Mouse (Mus musculus): Measurements from ENCODE around the gene Nol6. TPM values are rescaled to one million over a fixed set of nuclear protein-coding genes. Genes with fewer than 3 reads are reported as not detected.

Gene Nol6
- polyA plus RNA-seq, 1 experiment from 2014 or later = 18.6 TPM

- Histone ChIP-seq H3K27me3 (ENCODE audit: control insufficient read depth, insufficient read depth, low read length) (no peaks in the 10 kb centered on the region), H3K4me1 (ENCODE audit: control insufficient read depth, insufficient read depth, low read length) (no peaks in the 10 kb centered on the region), H3K9ac (replicated peaks; ENCODE audit: low read length) (no peak overlapping the region), H3K36me3 (replicated peaks; ENCODE audit: control insufficient read depth, insufficient read depth, low read depth, low read length) (peaks cover 8% of the 10 kb centered on the region), H3K4me3 (ENCODE audit: low read depth, low read length) (no peak overlapping the region), H3K9me3 (replicated peaks; ENCODE audit: control insufficient read depth, low read length) (no peaks in the 10 kb centered on the region), H3K27ac (replicated peaks; ENCODE audit: low read depth, low read length) (no peak overlapping the region), H3K4me2 (ENCODE audit: low read depth, low read length) (no peak overlapping the region)
- WGBS = 94% methylated on average over 15 of the region's 15 CpGs
- ATAC-seq (replicated peaks; ENCODE audit: insufficient number of reproducible peaks, low FRiP score, low TSS enrichment, low read depth) = no peak
- no peak for DNase-seq (ENCODE audit: low spot score)
Measured at GRCm38 (mm10) chr4:41115793-41116192, 8.5 kb downstream of the Nol6 start.

GRCm38 (mm10) chr4:41115074-41115473 lies 9.2 kb downstream of the Nol6 start:
- WGBS = 48% methylated on average over 6 of the region's 6 CpGs
- ATAC-seq (replicated peaks; ENCODE audit: insufficient number of reproducible peaks, low FRiP score, low TSS enrichment, low read depth) = no peak
- no peak for DNase-seq (ENCODE audit: low spot score)
- Histone ChIP-seq H3K27ac (replicated peaks; ENCODE audit: low read depth, low read length) (no peak overlapping the region), H3K4me3 (ENCODE audit: low read depth, low read length) (no peak overlapping the region), H3K36me3 (replicated peaks; ENCODE audit: control insufficient read depth, insufficient read depth, low read depth, low read length) (peaks cover 8% of the 10 kb centered on the region), H3K4me1 (ENCODE audit: control insufficient read depth, insufficient read depth, low read length) (no peaks in the 10 kb centered on the region), H3K4me2 (ENCODE audit: low read depth, low read length) (no peak overlapping the region), H3K27me3 (ENCODE audit: control insufficient read depth, insufficient read depth, low read length) (no peaks in the 10 kb centered on the region), H3K9me3 (replicated peaks; ENCODE audit: control insufficient read depth, low read length) (no peaks in the 10 kb centered on the region), H3K9ac (replicated peaks; ENCODE audit: low read length) (no peak overlapping the region)

DNA sequence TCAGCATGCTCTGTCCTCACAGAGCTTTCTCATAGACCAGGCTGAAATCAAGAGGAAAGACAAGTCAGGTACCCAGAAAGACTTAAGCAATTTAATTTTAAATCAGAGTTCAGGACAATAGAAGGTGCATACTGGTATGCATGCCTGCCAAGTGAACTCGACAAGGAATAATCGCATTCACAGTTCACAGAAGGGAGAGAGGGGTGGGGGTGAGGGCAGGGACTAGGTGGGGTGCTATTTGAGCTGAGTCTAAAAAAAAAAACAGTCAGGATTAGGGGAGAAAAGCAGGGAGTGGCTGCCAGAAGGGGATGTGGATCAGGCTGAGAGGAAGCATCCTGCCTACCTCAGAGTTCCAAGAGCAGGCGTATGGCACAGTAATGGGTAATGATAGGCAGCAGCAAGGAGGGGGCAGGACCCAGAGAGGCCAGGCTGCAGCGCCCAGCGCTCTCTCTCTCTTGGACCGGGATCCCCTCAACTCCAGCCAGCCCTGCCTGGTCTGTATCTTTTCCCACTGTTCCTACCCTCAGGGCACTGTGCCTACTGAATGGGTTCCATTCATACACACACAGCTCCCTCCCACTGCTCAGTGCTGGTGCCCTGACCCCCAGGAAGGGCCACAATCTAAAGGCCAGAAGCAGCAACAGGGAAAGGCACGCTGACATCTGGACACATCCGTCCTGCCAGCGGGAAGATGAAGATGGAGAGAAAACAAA lies 9.7 kb downstream of the Nol6 start:
- DNase-seq (ENCODE audit: low spot score) (no peak), ATAC-seq (replicated peaks; ENCODE audit: insufficient number of reproducible peaks, low FRiP score, low TSS enrichment, low read depth) (no peak)
- 43% methylated on average over 9 of the region's 9 CpGs for WGBS
- no peak overlapping the region for H3K9ac ChIP-seq (replicated peaks; ENCODE audit: low read length)
- H3K9me3 ChIP-seq (replicated peaks; ENCODE audit: control insufficient read depth, low read length) = no peaks in the 10 kb centered on the region
- H3K27ac ChIP-seq (replicated peaks; ENCODE audit: low read depth, low read length) = no peak overlapping the region
- no peak overlapping the region for H3K4me2 ChIP-seq (ENCODE audit: low read depth, low read length)
- H3K4me3 ChIP-seq (ENCODE audit: low read depth, low read length) = no peak overlapping the region
- H3K36me3 ChIP-seq (replicated peaks; ENCODE audit: control insufficient read depth, insufficient read depth, low read depth, low read length) = peaks cover 5% of the 10 kb centered on the region
- no peaks in the 10 kb centered on the region for H3K27me3 ChIP-seq (ENCODE audit: control insufficient read depth, insufficient read depth, low read length)
- no peaks in the 10 kb centered on the region for H3K4me1 ChIP-seq (ENCODE audit: control insufficient read depth, insufficient read depth, low read length)

GRCm38 (mm10) chr4:41108717-41109425 lies 15.4 kb downstream of the Nol6 start:
- H3K36me3 ChIP-seq (replicated peaks; ENCODE audit: control insufficient read depth, insufficient read depth, low read depth, low read length) = no peaks in the 10 kb centered on the region
- DNase-seq (ENCODE audit: low spot score) (no peak), ATAC-seq (replicated peaks; ENCODE audit: insufficient number of reproducible peaks, low FRiP score, low TSS enrichment, low read depth) (no peak)
- no peak overlapping the region for H3K4me3 ChIP-seq (ENCODE audit: low read depth, low read length)
- no peaks in the 10 kb centered on the region for H3K4me1 ChIP-seq (ENCODE audit: control insufficient read depth, insufficient read depth, low read length)
- no peaks in the 10 kb centered on the region for H3K27me3 ChIP-seq (ENCODE audit: control insufficient read depth, insufficient read depth, low read length)
- 81% methylated on average over 10 of the region's 10 CpGs for WGBS
- no peak overlapping the region for H3K27ac ChIP-seq (replicated peaks; ENCODE audit: low read depth, low read length)
- no peak overlapping the region for H3K9ac ChIP-seq (replicated peaks; ENCODE audit: low read length)
- no peaks in the 10 kb centered on the region for H3K9me3 ChIP-seq (replicated peaks; ENCODE audit: control insufficient read depth, low read length)
- H3K4me2 ChIP-seq (ENCODE audit: low read depth, low read length) = no peak overlapping the region

GRCm38 (mm10) chr4:41107440-41107839 lies 16.8 kb downstream of the Nol6 start:
- Histone ChIP-seq H3K4me2 (ENCODE audit: low read depth, low read length) (no peak overlapping the region), H3K36me3 (replicated peaks; ENCODE audit: control insufficient read depth, insufficient read depth, low read depth, low read length) (no peaks in the 10 kb centered on the region), H3K9ac (replicated peaks; ENCODE audit: low read length) (no peak overlapping the region), H3K4me1 (ENCODE audit: control insufficient read depth, insufficient read depth, low read length) (no peaks in the 10 kb centered on the region), H3K27me3 (ENCODE audit: control insufficient read depth, insufficient read depth, low read length) (no peaks in the 10 kb centered on the region), H3K27ac (replicated peaks; ENCODE audit: low read depth, low read length) (no peak overlapping the region), H3K4me3 (ENCODE audit: low read depth, low read length) (no peak overlapping the region), H3K9me3 (replicated peaks; ENCODE audit: control insufficient read depth, low read length) (no peaks in the 10 kb centered on the region)
- WGBS = 74% methylated on average over 4 of the region's 4 CpGs
- DNase-seq (ENCODE audit: low spot score) (no peak), ATAC-seq (replicated peaks; ENCODE audit: insufficient number of reproducible peaks, low FRiP score, low TSS enrichment, low read depth) (no peak)

GRCm38 (mm10) chr4:41102901-41103300 lies 21.4 kb downstream of the Nol6 start:
- Histone ChIP-seq H3K36me3 (replicated peaks; ENCODE audit: control insufficient read depth, insufficient read depth, low read depth, low read length) (no peaks in the 10 kb centered on the region), H3K4me2 (ENCODE audit: low read depth, low read length) (no peak overlapping the region), H3K9ac (replicated peaks; ENCODE audit: low read length) (no peak overlapping the region), H3K9me3 (replicated peaks; ENCODE audit: control insufficient read depth, low read length) (no peaks in the 10 kb centered on the region), H3K4me3 (ENCODE audit: low read depth, low read length) (no peak overlapping the region), H3K4me1 (ENCODE audit: control insufficient read depth, insufficient read depth, low read length) (no peaks in the 10 kb centered on the region; the same call in 1 of the 2 replicates), H3K27ac (replicated peaks; ENCODE audit: low read depth, low read length) (no peak overlapping the region), H3K27me3 (ENCODE audit: control insufficient read depth, insufficient read depth, low read length) (peaks cover 5% of the 10 kb centered on the region)
- no peak for ATAC-seq (replicated peaks; ENCODE audit: insufficient number of reproducible peaks, low FRiP score, low TSS enrichment, low read depth)
- DNase-seq (ENCODE audit: low spot score) = no peak

DNA sequence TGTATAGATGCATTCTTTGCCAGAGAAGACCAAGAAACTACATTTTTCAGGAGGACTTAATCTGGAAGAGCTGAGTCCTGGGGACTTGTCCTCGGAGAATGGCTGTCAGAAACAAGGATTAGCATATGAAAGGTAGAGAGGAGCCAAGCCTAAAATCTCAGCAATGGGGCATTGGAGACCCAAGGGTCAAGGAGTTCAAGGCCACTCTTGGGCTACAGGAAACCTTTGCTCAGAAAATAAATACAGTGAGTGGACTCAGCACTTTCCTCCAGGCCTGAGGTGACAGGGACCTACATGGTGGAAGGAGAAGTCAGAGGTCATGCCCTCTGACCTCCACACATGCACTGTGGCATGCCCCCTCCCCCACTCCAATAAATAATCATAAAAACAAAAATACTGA lies 23.3 kb downstream of the Nol6 start:
- no peaks in the 10 kb centered on the region for H3K36me3 ChIP-seq (replicated peaks; ENCODE audit: control insufficient read depth, insufficient read depth, low read depth, low read length)
- 32% methylated on average over 1 of the region's 1 CpGs for WGBS
- H3K27me3 ChIP-seq (ENCODE audit: control insufficient read depth, insufficient read depth, low read length) = peaks cover 18% of the 10 kb centered on the region
- H3K4me1 ChIP-seq (ENCODE audit: control insufficient read depth, insufficient read depth, low read length) = no peaks in the 10 kb centered on the region; the same call in 1 of the 2 replicates
- no peak overlapping the region for H3K4me2 ChIP-seq (ENCODE audit: low read depth, low read length)
- ATAC-seq (replicated peaks; ENCODE audit: insufficient number of reproducible peaks, low FRiP score, low TSS enrichment, low read depth) (no peak), DNase-seq (ENCODE audit: low spot score) (no peak)
- H3K9me3 ChIP-seq (replicated peaks; ENCODE audit: control insufficient read depth, low read length) = no peaks in the 10 kb centered on the region
- H3K9ac ChIP-seq (replicated peaks; ENCODE audit: low read length) = no peak overlapping the region
- no peak overlapping the region for H3K4me3 ChIP-seq (ENCODE audit: low read depth, low read length)
- no peak overlapping the region for H3K27ac ChIP-seq (replicated peaks; ENCODE audit: low read depth, low read length)

GRCm38 (mm10) chr4:41098577-41098951 lies 25.7 kb downstream of the Nol6 start:
- DNase-seq (ENCODE audit: low spot score) = peak; percentile 12
- Histone ChIP-seq H3K4me3 (ENCODE audit: low read depth, low read length) (no peak overlapping the region; the same call in 1 of the 2 replicates), H3K36me3 (replicated peaks; ENCODE audit: control insufficient read depth, insufficient read depth, low read depth, low read length) (no peaks in the 10 kb centered on the region), H3K27me3 (ENCODE audit: control insufficient read depth, insufficient read depth, low read length) (peaks cover 18% of the 10 kb centered on the region), H3K9me3 (replicated peaks; ENCODE audit: control insufficient read depth, low read length) (no peaks in the 10 kb centered on the region), H3K4me1 (ENCODE audit: control insufficient read depth, insufficient read depth, low read length) (no peaks in the 10 kb centered on the region; the same call in 1 of the 2 replicates), H3K27ac (replicated peaks; ENCODE audit: low read depth, low read length) (no peak overlapping the region), H3K9ac (replicated peaks; ENCODE audit: low read length) (no peak overlapping the region), H3K4me2 (ENCODE audit: low read depth, low read length) (peak overlapping the region; percentile 91)
- ATAC-seq (replicated peaks; ENCODE audit: insufficient number of reproducible peaks, low FRiP score, low TSS enrichment, low read depth) = 0 out of 2 replicates have a peak, but pooled peaks have one; percentile 10
- WGBS = 13% methylated on average over 11 of the region's 11 CpGs

Measured in embryonic facial prominence, embryonic 11.5 days (tissue).